Mouse (Mus musculus): ENCODE measurements around the gene Il27ra.

- TF ChIP-seq POLR2A (IDR thresholded peaks at IDR 0.05; ENCODE audit: insufficient read depth, low read depth, low read length) (no peak), CTCF (IDR thresholded peaks at IDR 0.05; ENCODE audit: insufficient read depth, low read depth, low read length) (no peak)
These were observed 10.8 kb upstream of the Il27ra start for GRCm38 (mm10) chr8:84053229-84053628.
